Mouse (Mus musculus): ENCODE data around the gene Ptprcap. TPM values are rescaled to one million over a fixed set of nuclear protein-coding genes. Genes with fewer than 3 reads are reported as not detected.
A peak's percentile ranks its signal among the peaks of the same experiment; 100 is the strongest.

The Ptprcap gene
- total RNA-seq, 2 experiments from 2014 or later = 63.6 to 104 TPM

- ATAC-seq (replicated peaks; ENCODE audit: low FRiP score, low TSS enrichment, poor library complexity, severe bottlenecking) = no peak
Measured at GRCm38 (mm10) chr19:4190831-4191334, 37.5 kb downstream of the Ptprcap start, which contains the start of gene Tbc1d10c. Gene Tbc1d10c (minus strand): TSS chr19:4191284.

- ATAC-seq (replicated peaks; ENCODE audit: low FRiP score, low TSS enrichment, poor library complexity, severe bottlenecking) = peak; percentile 87
Measured at GRCm38 (mm10) chr19:4191528-4192250, 38.3 kb downstream of the Ptprcap start, which contains the start of gene Ppp1ca. Gene Ppp1ca (plus strand): TSS chr19:4192065.

GRCm38 (mm10) chr19:4192251-4192985, 39.0 kb downstream of the Ptprcap start:
- ATAC-seq (replicated peaks; ENCODE audit: low FRiP score, low TSS enrichment, poor library complexity, severe bottlenecking) = no peak

GRCm38 (mm10) chr19:4193129-4193528, 39.7 kb downstream of the Ptprcap start:
- no peak for ATAC-seq (replicated peaks; ENCODE audit: low FRiP score, low TSS enrichment, poor library complexity, severe bottlenecking)

- ATAC-seq (replicated peaks; ENCODE audit: low FRiP score, low TSS enrichment, poor library complexity, severe bottlenecking) = no peak
Measured at GRCm38 (mm10) chr19:4194021-4194724, 40.8 kb downstream of the Ptprcap start.

GRCm38 (mm10) chr19:4194776-4195650, 41.6 kb downstream of the Ptprcap start:
- ATAC-seq (replicated peaks; ENCODE audit: low FRiP score, low TSS enrichment, poor library complexity, severe bottlenecking) = no peak

GRCm38 (mm10) chr19:4196048-4196447, 42.6 kb downstream of the Ptprcap start:
- no peak for ATAC-seq (replicated peaks; ENCODE audit: low FRiP score, low TSS enrichment, poor library complexity, severe bottlenecking)

GRCm38 (mm10) chr19:4196548-4196947, 43.1 kb downstream of the Ptprcap start:
- ATAC-seq (replicated peaks; ENCODE audit: low FRiP score, low TSS enrichment, poor library complexity, severe bottlenecking) = no peak

- no peak for ATAC-seq (replicated peaks; ENCODE audit: low FRiP score, low TSS enrichment, poor library complexity, severe bottlenecking)
Measured at GRCm38 (mm10) chr19:4197180-4197579, 43.8 kb downstream of the Ptprcap start.

- ATAC-seq (replicated peaks; ENCODE audit: low FRiP score, low TSS enrichment, poor library complexity, severe bottlenecking) = peak; percentile 84
Measured at GRCm38 (mm10) chr19:4201291-4201909, 48.0 kb downstream of the Ptprcap start, which contains the start of gene Rad9a. Gene Rad9a (minus strand): TSS chr19:4201662.

GRCm38 (mm10) chr19:4202149-4202548, 48.7 kb downstream of the Ptprcap start:
- no peak for ATAC-seq (replicated peaks; ENCODE audit: low FRiP score, low TSS enrichment, poor library complexity, severe bottlenecking)

GRCm38 (mm10) chr19:4203148-4203547, 49.7 kb downstream of the Ptprcap start:
- ATAC-seq (replicated peaks; ENCODE audit: low FRiP score, low TSS enrichment, poor library complexity, severe bottlenecking) = no peak

GRCm38 (mm10) chr19:4203604-4204326, 50.4 kb downstream of the Ptprcap start:
- ATAC-seq (replicated peaks; ENCODE audit: low FRiP score, low TSS enrichment, poor library complexity, severe bottlenecking) = no peak

GRCm38 (mm10) chr19:4204889-4205288, 51.5 kb downstream of the Ptprcap start:
- no peak for ATAC-seq (replicated peaks; ENCODE audit: low FRiP score, low TSS enrichment, poor library complexity, severe bottlenecking)

Measured in megakaryocyte-erythroid progenitor cell, adult 5-6 weeks (primary cell).